Mouse (Mus musculus): Measurements from ENCODE around the gene Car5a. TPM values are rescaled to one million over a fixed set of nuclear protein-coding genes. Genes with fewer than 3 reads are reported as not detected.

Gene Car5a
- total and polyA plus RNA-seq, 3 experiments, result 0.16 to 0.68 (median 0.57) TPM

DNA sequence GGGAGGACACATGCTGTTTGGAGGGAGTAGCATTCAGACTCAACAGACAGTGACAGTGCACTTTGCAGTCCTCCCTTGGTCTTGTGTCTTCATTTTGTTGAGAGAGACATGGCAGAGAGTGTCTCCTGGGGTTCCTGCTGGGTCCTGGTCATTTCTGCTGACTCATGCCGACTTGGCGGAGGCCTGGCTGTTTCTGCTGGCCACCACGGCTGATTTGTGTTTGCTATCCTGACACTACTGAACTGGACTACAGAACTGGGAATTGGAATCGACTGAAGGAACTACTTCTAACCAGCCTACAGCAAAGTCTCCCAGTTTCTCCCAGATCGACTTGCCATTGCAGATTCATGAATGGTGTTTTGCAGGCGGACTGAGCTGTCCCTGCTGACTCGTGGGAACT, 6.0 kb downstream of the Car5a start:
- Histone ChIP-seq H3K4me1 (ENCODE audit: insufficient read depth, low read depth, low read length) (peaks cover 14% of the 10 kb centered on the region), H3K9me3 (replicated peaks) (no peaks in the 10 kb centered on the region), H3K36me3 (replicated peaks) (peaks cover 1% of the 10 kb centered on the region), H3K4me3 (ENCODE audit: low read depth, low read length) (no peak overlapping the region), H3K27me3 (ENCODE audit: insufficient read depth, low read length) (peaks cover 32% of the 10 kb centered on the region)
- TF ChIP-seq TAL1 (conservative IDR thresholded peaks at IDR 0.05; ENCODE audit: low read depth, low read length) (no peak), GATA2 (IDR thresholded peaks at IDR 0.05; ENCODE audit: borderline replicate concordance, low read depth, low read length) (no peak)
- DNase-seq (ENCODE audit: low spot score), result no peak
- no peak for ATAC-seq (ENCODE audit: extremely low read depth, insufficient number of reproducible peaks, low FRiP score, poor library complexity, severe bottlenecking)

- ATAC-seq (ENCODE audit: extremely low read depth, insufficient number of reproducible peaks, low FRiP score, poor library complexity, severe bottlenecking), result no peak
- Histone ChIP-seq H3K4me1 (ENCODE audit: insufficient read depth, low read depth, low read length) (peaks cover 14% of the 10 kb centered on the region), H3K36me3 (replicated peaks) (no peaks in the 10 kb centered on the region), H3K9me3 (replicated peaks) (no peaks in the 10 kb centered on the region), H3K4me3 (ENCODE audit: low read depth, low read length) (no peak overlapping the region), H3K27me3 (ENCODE audit: insufficient read depth, low read length) (peaks cover 32% of the 10 kb centered on the region)
- TF ChIP-seq CTCF (IDR thresholded peaks at IDR 0.05; ENCODE audit: low read depth, low read length), result no peak
- no peak for TF ChIP-seq GATA1 (IDR thresholded peaks at IDR 0.05; ENCODE audit: borderline replicate concordance, low read length)
- DNase-seq (ENCODE audit: low spot score), result no peak
Observed at GRCm38 (mm10) chr8:121936391-121936790, 8.3 kb downstream of the Car5a start.

DNA sequence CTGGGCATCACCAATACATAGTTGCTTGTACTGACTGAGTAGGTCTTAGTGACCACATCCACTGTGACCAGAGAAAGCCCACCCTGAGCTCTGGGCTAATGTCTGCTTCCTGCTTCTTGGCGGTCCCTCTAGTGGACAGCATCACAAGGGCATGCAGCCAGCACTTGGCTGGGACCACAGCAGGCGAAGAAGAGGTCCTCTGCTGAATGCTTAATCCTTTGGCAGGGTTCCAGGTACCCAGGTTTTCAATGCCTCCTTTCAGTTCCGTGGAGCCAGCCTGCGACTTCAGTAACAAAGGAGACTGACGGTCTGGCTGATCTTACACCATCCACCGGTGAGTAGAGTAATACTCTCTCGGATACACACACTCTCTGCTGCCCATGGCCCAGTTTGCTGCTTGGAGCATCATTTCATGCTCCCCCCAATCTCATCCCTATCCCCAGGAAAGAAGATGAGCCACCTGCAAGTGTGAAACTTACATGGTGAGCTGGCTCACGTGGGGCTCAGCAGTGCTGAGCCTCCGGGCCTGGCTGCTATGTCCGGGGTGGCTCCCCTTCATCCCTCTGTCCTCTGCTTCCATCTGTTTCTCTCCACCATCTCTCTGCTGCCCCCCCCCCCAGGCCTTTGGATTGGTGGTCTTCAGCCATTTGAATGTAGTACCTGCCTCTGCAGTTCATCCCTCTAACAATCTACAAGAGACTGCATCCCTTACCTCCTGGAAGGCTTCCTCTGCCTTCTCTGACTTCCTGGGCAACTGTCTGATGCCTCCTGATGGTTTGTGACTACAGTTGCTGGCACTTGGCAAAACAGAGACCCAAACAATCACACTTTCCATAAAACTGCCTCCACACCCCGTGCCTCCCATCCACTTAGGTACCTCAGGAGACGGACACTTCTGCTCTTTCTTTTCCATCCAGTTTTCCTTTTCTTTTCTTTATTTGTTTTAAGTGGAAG, 9.1 kb downstream of the Car5a start:
- H3K36me3 ChIP-seq (replicated peaks), result no peaks in the 10 kb centered on the region
- peaks cover 30% of the 10 kb centered on the region for H3K27me3 ChIP-seq (ENCODE audit: insufficient read depth, low read length)
- no peak for ATAC-seq (ENCODE audit: extremely low read depth, insufficient number of reproducible peaks, low FRiP score, poor library complexity, severe bottlenecking)
- no peak overlapping the region for H3K4me3 ChIP-seq (ENCODE audit: low read depth, low read length)
- no peak for DNase-seq (ENCODE audit: low spot score)
- H3K4me1 ChIP-seq (ENCODE audit: insufficient read depth, low read depth, low read length), result peaks cover 17% of the 10 kb centered on the region
- TF ChIP-seq GATA2 (IDR thresholded peaks at IDR 0.05; ENCODE audit: borderline replicate concordance, low read depth, low read length) (no peak), CTCF (IDR thresholded peaks at IDR 0.05; ENCODE audit: low read depth, low read length) (no peak), TAL1 (conservative IDR thresholded peaks at IDR 0.05; ENCODE audit: low read depth, low read length) (no peak), POLR2AphosphoS5 (IDR thresholded peaks at IDR 0.05; ENCODE audit: insufficient replicate concordance, low read depth, low read length) (no peak), GATA1 (IDR thresholded peaks at IDR 0.05; ENCODE audit: borderline replicate concordance, low read length) (no peak)
- no peaks in the 10 kb centered on the region for H3K9me3 ChIP-seq (replicated peaks)

DNA sequence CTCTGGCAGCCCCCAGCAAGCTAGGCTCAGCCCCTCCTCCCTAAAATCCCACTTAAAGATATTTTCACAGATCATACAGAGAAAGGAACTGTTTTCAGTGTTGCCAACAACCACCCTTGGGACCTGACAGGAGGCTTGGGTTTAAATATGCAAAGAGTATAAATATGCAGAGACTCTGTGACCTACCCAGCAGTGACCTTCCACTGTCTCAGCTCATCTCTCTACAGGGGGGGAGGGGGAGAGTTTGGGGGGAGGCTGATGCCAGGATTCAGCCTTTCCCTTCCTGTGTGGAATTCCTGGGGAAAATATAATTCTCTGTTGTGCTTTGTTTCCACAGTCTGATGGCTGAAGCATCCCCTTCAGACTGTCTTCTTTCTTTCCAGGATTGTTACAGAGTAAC, 9.8 kb downstream of the Car5a start:
- DNase-seq (ENCODE audit: low spot score), result no peak
- no peak for TF ChIP-seq CTCF (IDR thresholded peaks at IDR 0.05; ENCODE audit: low read depth, low read length)
- TF ChIP-seq POLR2AphosphoS5 (IDR thresholded peaks at IDR 0.05; ENCODE audit: insufficient replicate concordance, low read depth, low read length), result no peak
- no peak for TF ChIP-seq GATA1 (IDR thresholded peaks at IDR 0.05; ENCODE audit: borderline replicate concordance, low read length)
- no peak for TF ChIP-seq TAL1 (conservative IDR thresholded peaks at IDR 0.05; ENCODE audit: low read depth, low read length)
- no peak for TF ChIP-seq GATA2 (IDR thresholded peaks at IDR 0.05; ENCODE audit: borderline replicate concordance, low read depth, low read length)
- no peaks in the 10 kb centered on the region for H3K9me3 ChIP-seq (replicated peaks)
- H3K36me3 ChIP-seq (replicated peaks), result no peaks in the 10 kb centered on the region
- H3K4me1 ChIP-seq (ENCODE audit: insufficient read depth, low read depth, low read length), result peaks cover 17% of the 10 kb centered on the region
- H3K27me3 ChIP-seq (ENCODE audit: insufficient read depth, low read length), result peaks cover 34% of the 10 kb centered on the region
- no peak overlapping the region for H3K4me3 ChIP-seq (ENCODE audit: low read depth, low read length)
- no peak for ATAC-seq (ENCODE audit: extremely low read depth, insufficient number of reproducible peaks, low FRiP score, poor library complexity, severe bottlenecking)

- H3K27me3 ChIP-seq (ENCODE audit: insufficient read depth, low read length), result peaks cover 30% of the 10 kb centered on the region
- no peak for TF ChIP-seq CTCF (IDR thresholded peaks at IDR 0.05; ENCODE audit: low read depth, low read length)
- TF ChIP-seq GATA2 (IDR thresholded peaks at IDR 0.05; ENCODE audit: borderline replicate concordance, low read depth, low read length), result no peak
- TF ChIP-seq GATA1 (IDR thresholded peaks at IDR 0.05; ENCODE audit: borderline replicate concordance, low read length), result no peak
- no peak for TF ChIP-seq TAL1 (conservative IDR thresholded peaks at IDR 0.05; ENCODE audit: low read depth, low read length)
- no peak for TF ChIP-seq POLR2AphosphoS5 (IDR thresholded peaks at IDR 0.05; ENCODE audit: insufficient replicate concordance, low read depth, low read length)
- H3K4me1 ChIP-seq (ENCODE audit: insufficient read depth, low read depth, low read length), result peaks cover 17% of the 10 kb centered on the region
- H3K36me3 ChIP-seq (replicated peaks), result no peaks in the 10 kb centered on the region
- no peaks in the 10 kb centered on the region for H3K9me3 ChIP-seq (replicated peaks)
- DNase-seq (ENCODE audit: low spot score) (no peak), ATAC-seq (ENCODE audit: extremely low read depth, insufficient number of reproducible peaks, low FRiP score, poor library complexity, severe bottlenecking) (peak; percentile 45; the same call in 1 of the 2 replicates)
- H3K4me3 ChIP-seq (ENCODE audit: low read depth, low read length), result no peak overlapping the region
Observed at GRCm38 (mm10) chr8:121934506-121934905, 10.2 kb downstream of the Car5a start.

- DNase-seq (ENCODE audit: low spot score) (no peak), ATAC-seq (ENCODE audit: extremely low read depth, insufficient number of reproducible peaks, low FRiP score, poor library complexity, severe bottlenecking) (no peak)
- Histone ChIP-seq H3K4me1 (ENCODE audit: insufficient read depth, low read depth, low read length) (peaks cover 10% of the 10 kb centered on the region), H3K36me3 (replicated peaks) (no peaks in the 10 kb centered on the region), H3K4me3 (ENCODE audit: low read depth, low read length) (no peak overlapping the region), H3K27me3 (ENCODE audit: insufficient read depth, low read length) (peaks cover 35% of the 10 kb centered on the region), H3K9me3 (replicated peaks) (no peaks in the 10 kb centered on the region)
- TF ChIP-seq GATA2 (IDR thresholded peaks at IDR 0.05; ENCODE audit: borderline replicate concordance, low read depth, low read length), result no peak
- no peak for TF ChIP-seq POLR2AphosphoS5 (IDR thresholded peaks at IDR 0.05; ENCODE audit: insufficient replicate concordance, low read depth, low read length)
- TF ChIP-seq GATA1 (IDR thresholded peaks at IDR 0.05; ENCODE audit: borderline replicate concordance, low read length), result no peak
- no peak for TF ChIP-seq TAL1 (conservative IDR thresholded peaks at IDR 0.05; ENCODE audit: low read depth, low read length)
- TF ChIP-seq CTCF (IDR thresholded peaks at IDR 0.05; ENCODE audit: low read depth, low read length), result no peak
Observed at GRCm38 (mm10) chr8:121932668-121933520, 11.8 kb downstream of the Car5a start.
